Mouse (Mus musculus): ENCODE results near the gene Rtn4r. TPM values are rescaled to one million over a fixed set of nuclear protein-coding genes. Genes with fewer than 3 reads are reported as not detected.

The Rtn4r gene
- total RNA-seq (2012; rRNA removed): 0.22 and 0.48 TPM in 2 replicates

DNA sequence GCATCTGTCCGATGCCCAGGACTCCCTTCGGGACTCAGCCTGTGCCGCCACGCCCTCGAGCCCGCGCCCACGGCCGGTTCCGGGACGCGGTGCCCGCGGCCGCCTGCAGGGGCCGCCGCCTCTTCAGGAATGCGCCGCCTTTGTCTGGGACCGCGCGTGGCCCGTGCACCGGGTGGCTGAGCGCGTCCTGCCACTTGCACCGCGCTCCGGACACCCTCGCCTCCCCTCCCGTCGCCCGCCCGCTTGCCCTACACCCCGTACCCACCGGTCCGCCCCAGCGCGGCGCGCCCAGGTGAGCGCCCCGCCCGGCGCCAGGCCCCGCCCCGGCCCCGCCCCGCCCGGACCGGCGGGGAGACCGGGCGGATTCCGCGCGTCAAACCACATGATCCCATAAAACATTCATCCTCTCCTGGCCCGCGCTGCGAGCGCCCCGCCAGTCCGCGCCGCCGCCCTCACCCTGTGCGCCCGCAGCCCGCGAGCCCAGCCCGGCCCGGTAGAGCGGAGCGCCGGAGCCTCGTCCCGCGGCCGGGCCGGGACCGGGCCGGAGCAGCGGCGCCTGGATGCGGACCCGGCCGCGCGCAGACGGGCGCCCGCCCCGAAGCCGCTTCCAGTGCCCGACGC lies at the start of gene Rtn4r:
Gene Rtn4r (plus strand): TSS at position 402 of the 621 bp plus-strand sequence.
- H3K9ac ChIP-seq (ENCODE audit: insufficient read depth, low read depth, low read length, poor library complexity, severe bottlenecking): peak within 1 kb of the TSS; percentile 71
- TF ChIP-seq ZNF384 (IDR thresholded peaks at IDR 0.05; ENCODE audit: low read depth, low read length) (no peak), HCFC1 (IDR thresholded peaks at IDR 0.05; ENCODE audit: borderline replicate concordance, insufficient read depth, low read length) (no peak), CHD2 (IDR thresholded peaks at IDR 0.05; ENCODE audit: low read depth, low read length) (no peak), ZC3H11A (IDR thresholded peaks at IDR 0.05; ENCODE audit: borderline replicate concordance, low read depth, low read length) (no peak), MAFK (IDR thresholded peaks at IDR 0.05; ENCODE audit: insufficient read depth, low read depth, low read length) (no peak)
- in situ Hi-C loops (cut with MboI; ENCODE audit: low sequenced_read_pairs in 2 of 2, unreplicated experiment in 2 of 2): no loop called here
- H3K9me3 ChIP-seq (ENCODE audit: control insufficient read depth, insufficient read depth, low read depth, low read length): no peaks in the 10 kb centered on the region
- no peak within 1 kb of the TSS for H3K27ac ChIP-seq (ENCODE audit: insufficient read depth, low read depth, low read length, poor library complexity, severe bottlenecking)
- no peaks in the 10 kb centered on the region for H3K36me3 ChIP-seq (ENCODE audit: control insufficient read depth, insufficient read depth, low read length, poor library complexity, severe bottlenecking)
- H3K4me3 ChIP-seq (ENCODE audit: insufficient read depth in 1 of 2, low read depth in 1 of 2, low read length in 2 of 2, poor library complexity in 1 of 2, severe bottlenecking in 1 of 2): peak within 1 kb of the TSS; percentile 45 to 85
- H3K4me1 ChIP-seq (ENCODE audit: control insufficient read depth in 2 of 2, insufficient read depth in 2 of 2, low read length in 2 of 2, poor library complexity in 1 of 2): no peaks in the 10 kb centered on the region; a peak in 1 of 4 replicates
- no peak for DNase-seq (ENCODE audit: low read depth, low spot score)

DNA sequence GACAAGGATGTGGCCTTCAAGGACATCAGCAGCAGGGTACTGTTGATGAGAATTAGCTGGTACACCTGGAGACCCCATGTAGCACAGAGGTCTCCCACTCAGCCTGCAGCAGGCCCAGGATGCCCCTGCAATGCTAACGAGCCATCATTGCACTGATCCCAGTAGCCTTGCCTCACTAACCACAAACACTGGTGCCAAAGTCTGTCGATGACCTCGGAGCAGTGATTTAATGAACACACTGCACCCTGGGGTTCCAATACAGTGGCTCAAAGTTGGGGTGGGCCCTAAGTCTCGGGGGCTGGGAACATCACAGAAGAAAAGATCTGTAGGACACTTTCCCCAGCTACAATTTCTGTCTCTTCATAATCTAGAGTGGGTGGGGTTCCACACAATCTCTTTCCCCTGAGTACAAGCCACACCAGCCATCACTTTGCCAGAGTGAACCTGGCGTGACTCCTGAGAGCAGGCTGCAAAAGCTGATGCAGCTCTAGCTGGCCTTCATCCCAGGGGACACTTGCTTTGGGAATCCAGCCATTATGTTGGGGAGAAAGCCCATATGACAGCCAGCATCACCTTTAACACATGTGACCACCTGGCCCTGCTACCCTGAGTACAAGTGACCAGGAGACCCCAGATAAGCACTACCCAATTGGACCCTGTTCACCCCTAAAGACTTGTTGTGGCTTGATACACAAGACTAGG lies 49.0 kb upstream of the Rtn4r start:
- Histone ChIP-seq H3K27ac (ENCODE audit: insufficient read depth, low read depth, low read length, poor library complexity, severe bottlenecking) (no peak overlapping the region), H3K4me1 (ENCODE audit: control insufficient read depth in 2 of 2, insufficient read depth in 2 of 2, low read length in 2 of 2, poor library complexity in 1 of 2) (peaks cover 0 to 4% of the 10 kb centered on the region in 2 experiments; a peak in 1 of 4 replicates), H3K9ac (ENCODE audit: insufficient read depth, low read depth, low read length, poor library complexity, severe bottlenecking) (no peak overlapping the region), H3K36me3 (ENCODE audit: control insufficient read depth, insufficient read depth, low read length, poor library complexity, severe bottlenecking) (peaks cover 30% of the 10 kb centered on the region; the same call in 1 of the 2 replicates), H3K9me3 (ENCODE audit: control insufficient read depth, insufficient read depth, low read depth, low read length) (no peaks in the 10 kb centered on the region), H3K4me3 (ENCODE audit: insufficient read depth in 1 of 2, low read depth in 1 of 2, low read length in 2 of 2, poor library complexity in 1 of 2, severe bottlenecking in 1 of 2) (no peak overlapping the region)
- TF ChIP-seq ZC3H11A (IDR thresholded peaks at IDR 0.05; ENCODE audit: borderline replicate concordance, low read depth, low read length): no peak
- no peak for TF ChIP-seq ZNF384 (IDR thresholded peaks at IDR 0.05; ENCODE audit: low read depth, low read length)
- no peak for TF ChIP-seq HCFC1 (IDR thresholded peaks at IDR 0.05; ENCODE audit: borderline replicate concordance, insufficient read depth, low read length)
- TF ChIP-seq CHD2 (IDR thresholded peaks at IDR 0.05; ENCODE audit: low read depth, low read length): no peak
- no peak for TF ChIP-seq MAFK (IDR thresholded peaks at IDR 0.05; ENCODE audit: insufficient read depth, low read depth, low read length)
- in situ Hi-C loops (cut with MboI; ENCODE audit: low sequenced_read_pairs in 2 of 2, unreplicated experiment in 2 of 2): no loop called here
- DNase-seq (ENCODE audit: low read depth, low spot score): no peak

DNA sequence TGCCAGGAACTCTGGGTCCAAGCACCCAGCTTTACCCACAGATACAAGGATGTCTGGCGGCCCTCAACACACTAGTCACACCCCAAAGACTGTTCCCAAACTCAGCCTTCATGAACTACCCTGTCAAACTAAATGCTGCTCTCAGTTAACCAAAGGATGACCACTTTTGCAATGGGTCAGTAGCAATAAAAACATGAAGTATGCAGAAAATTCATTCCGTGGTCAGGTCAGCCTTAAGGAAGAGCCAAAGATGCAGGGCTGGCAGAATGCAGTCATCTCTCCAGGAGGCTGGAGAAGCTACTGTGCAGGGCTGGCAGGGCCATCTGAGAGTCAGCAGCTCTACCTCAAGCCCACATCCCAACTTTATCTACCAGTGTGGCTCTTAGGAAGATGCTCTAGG lies 48.1 kb upstream of the Rtn4r start:
- no peak overlapping the region for H3K4me3 ChIP-seq (ENCODE audit: insufficient read depth in 1 of 2, low read depth in 1 of 2, low read length in 2 of 2, poor library complexity in 1 of 2, severe bottlenecking in 1 of 2)
- TF ChIP-seq HCFC1 (IDR thresholded peaks at IDR 0.05; ENCODE audit: borderline replicate concordance, insufficient read depth, low read length) (no peak), ZC3H11A (IDR thresholded peaks at IDR 0.05; ENCODE audit: borderline replicate concordance, low read depth, low read length) (no peak), CHD2 (IDR thresholded peaks at IDR 0.05; ENCODE audit: low read depth, low read length) (no peak), ZNF384 (IDR thresholded peaks at IDR 0.05; ENCODE audit: low read depth, low read length) (no peak), MAFK (IDR thresholded peaks at IDR 0.05; ENCODE audit: insufficient read depth, low read depth, low read length) (no peak)
- no peak overlapping the region for H3K9ac ChIP-seq (ENCODE audit: insufficient read depth, low read depth, low read length, poor library complexity, severe bottlenecking)
- H3K36me3 ChIP-seq (ENCODE audit: control insufficient read depth, insufficient read depth, low read length, poor library complexity, severe bottlenecking): peaks cover 29% of the 10 kb centered on the region; the same call in 1 of the 2 replicates
- in situ Hi-C loops (cut with MboI; ENCODE audit: low sequenced_read_pairs in 2 of 2, unreplicated experiment in 2 of 2): no loop called here
- no peaks in the 10 kb centered on the region for H3K9me3 ChIP-seq (ENCODE audit: control insufficient read depth, insufficient read depth, low read depth, low read length)
- no peak overlapping the region for H3K27ac ChIP-seq (ENCODE audit: insufficient read depth, low read depth, low read length, poor library complexity, severe bottlenecking)
- peaks cover 0 to 7% of the 10 kb centered on the region in 2 experiments; a peak in 1 of 4 replicates for H3K4me1 ChIP-seq (ENCODE audit: control insufficient read depth in 2 of 2, insufficient read depth in 2 of 2, low read length in 2 of 2, poor library complexity in 1 of 2)
- DNase-seq (ENCODE audit: low read depth, low spot score): no peak

DNA sequence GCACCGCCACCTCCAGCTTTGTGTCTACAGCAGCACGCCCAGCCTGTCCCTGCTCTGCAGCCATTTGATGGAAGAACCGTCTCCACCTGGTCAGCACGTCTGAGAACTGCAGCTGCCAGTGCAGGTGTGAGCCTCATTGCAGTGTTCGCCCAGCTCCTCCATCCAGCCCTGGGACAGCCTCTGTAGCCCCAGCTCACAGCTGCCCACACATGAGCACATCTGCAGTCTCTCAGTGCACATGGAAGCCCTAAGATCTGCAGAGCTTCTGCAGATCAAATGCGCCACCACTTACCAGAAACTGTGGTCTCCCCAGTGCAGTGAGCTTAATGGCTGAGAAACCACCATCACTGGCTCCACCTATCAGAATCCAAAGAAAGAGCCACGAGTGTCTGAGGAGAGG lies 47.3 kb upstream of the Rtn4r start:
- DNase-seq (ENCODE audit: low read depth, low spot score): no peak
- H3K36me3 ChIP-seq (ENCODE audit: control insufficient read depth, insufficient read depth, low read length, poor library complexity, severe bottlenecking): peaks cover 27% of the 10 kb centered on the region; the same call in 1 of the 2 replicates
- no peaks in the 10 kb centered on the region for H3K9me3 ChIP-seq (ENCODE audit: control insufficient read depth, insufficient read depth, low read depth, low read length)
- in situ Hi-C loops (cut with MboI; ENCODE audit: low sequenced_read_pairs in 2 of 2, unreplicated experiment in 2 of 2): no loop called here
- H3K4me1 ChIP-seq (ENCODE audit: control insufficient read depth in 2 of 2, insufficient read depth in 2 of 2, low read length in 2 of 2, poor library complexity in 1 of 2): peaks cover 0 to 9% of the 10 kb centered on the region in 2 experiments; a peak in 1 of 4 replicates
- no peak overlapping the region for H3K9ac ChIP-seq (ENCODE audit: insufficient read depth, low read depth, low read length, poor library complexity, severe bottlenecking)
- no peak overlapping the region for H3K4me3 ChIP-seq (ENCODE audit: insufficient read depth in 1 of 2, low read depth in 1 of 2, low read length in 2 of 2, poor library complexity in 1 of 2, severe bottlenecking in 1 of 2)
- no peak overlapping the region for H3K27ac ChIP-seq (ENCODE audit: insufficient read depth, low read depth, low read length, poor library complexity, severe bottlenecking)
- TF ChIP-seq MAFK (IDR thresholded peaks at IDR 0.05; ENCODE audit: insufficient read depth, low read depth, low read length) (no peak), CHD2 (IDR thresholded peaks at IDR 0.05; ENCODE audit: low read depth, low read length) (no peak), ZC3H11A (IDR thresholded peaks at IDR 0.05; ENCODE audit: borderline replicate concordance, low read depth, low read length) (no peak), HCFC1 (IDR thresholded peaks at IDR 0.05; ENCODE audit: borderline replicate concordance, insufficient read depth, low read length) (no peak), ZNF384 (IDR thresholded peaks at IDR 0.05; ENCODE audit: low read depth, low read length) (no peak)
